In genomic region chr6:115775838-115776237, GRCm38 (mm10) we compare ENCODE assay signal across 8 mouse cellular contexts. TPM values are rescaled to one million over a fixed set of nuclear protein-coding genes. Genes with fewer than 3 reads are reported as not detected.
A peak's percentile ranks its signal among the peaks of the same experiment; 100 is the strongest.
DNase-seq lines count a peak whose midpoint lies in the region; ATAC-seq and TF ChIP-seq lines count a peak whose summit lies in the region.

No protein-coding gene starts in this region.

- no peaks in the 10 kb centered on the region for H3K27me3 ChIP-seq in limb, embryonic 14.5 days (ENCODE audit: control insufficient read depth, insufficient read depth, low read length)

- peak overlapping the region; percentile 85 for H3K4me3 ChIP-seq in limb, embryonic 14.5 days (replicated peaks; ENCODE audit: low read length)

- intact Hi-C loops in left cerebral cortex, postnatal 10 days (cut with DNase I) = no loop called here

- peak; percentile 82 for DNase-seq in brain, adult 2 months (ENCODE audit: low read depth, low spot score)
- DNase-seq in cerebellum, postnatal 10 days = peak; percentile 63 to 74
- DNase-seq in heart, adult 9 months (ENCODE audit: low spot score in 2 of 2) = peak; percentile 56 to 59
- peak; percentile 26 for DNase-seq in limb, embryonic 14.5 days (ENCODE audit: low spot score)
- DNase-seq in right cerebral cortex, adult 2 months (ENCODE audit: low spot score in 2 of 2) = no peak
- no peak for DNase-seq in kidney, adult 18-20 months
- no peak for DNase-seq in left cerebral cortex, postnatal 10 days (ENCODE audit: extremely low spot score in 1 of 2, low spot score in 2 of 2)
- DNase-seq in lung, postnatal 10 days = no peak

- H3K9me3 ChIP-seq in limb, embryonic 14.5 days (ENCODE audit: control insufficient read depth, low read length) = no peaks in the 10 kb centered on the region

- WGBS in limb, embryonic 14.5 days = 38% methylated on average over 3 of the region's 3 CpGs

- H3K36me3 ChIP-seq in limb, embryonic 14.5 days (ENCODE audit: control insufficient read depth, insufficient read depth, low read length) = peaks cover 25% of the 10 kb centered on the region

- peak overlapping the region; percentile 28; the same call in 1 of the 2 replicates for H3K27ac ChIP-seq in limb, embryonic 14.5 days (replicated peaks; ENCODE audit: low read depth, low read length)

- H3K4me1 ChIP-seq in limb, embryonic 14.5 days (ENCODE audit: control insufficient read depth, insufficient read depth, low read length) = peaks cover 21% of the 10 kb centered on the region

- no peak for TF ChIP-seq POLR2A in limb, embryonic 14.5 days (IDR thresholded peaks at IDR 0.05; ENCODE audit: borderline replicate concordance, extremely low read depth, insufficient read depth, insufficient read length)

- peak overlapping the region; percentile 85 for H3K4me2 ChIP-seq in limb, embryonic 14.5 days (replicated peaks; ENCODE audit: low read depth, low read length, severe bottlenecking)

- H3K9ac ChIP-seq in limb, embryonic 14.5 days (ENCODE audit: low read depth, low read length, severe bottlenecking) = peak overlapping the region; percentile 82

- peak; percentile 51 for ATAC-seq in limb, embryonic 14.5 days (ENCODE audit: low FRiP score, low read depth)

RNA-seq across cellular contexts. Expression of gene Cand2, which starts 1.5 kb away (rescaled TPM):
- polyA plus RNA-seq in limb, embryonic 14.5 days (2012; rRNA removed) = 57.7 and 78.8 TPM in 2 replicates
- polyA plus RNA-seq in limb, embryonic 14.5 days (2014; fragmentation: Nextera tagmentation; extraction: Ambion mirVana) = 39.1 and 42.0 TPM in 2 replicates
- 1 to 10 TPM; 2.7 to 3.7 TPM for total RNA-seq in left cerebral cortex, postnatal 10 days (2021)

RNA-seq across cellular contexts. Expression of gene Tmem40, which starts 13.6 kb away (rescaled TPM):
- polyA plus RNA-seq in limb, embryonic 14.5 days (2012; rRNA removed) = 7.0 and 8.0 TPM in 2 replicates
- 10.0 and 13.1 TPM in 2 replicates for polyA plus RNA-seq in limb, embryonic 14.5 days (2014; fragmentation: Nextera tagmentation; extraction: Ambion mirVana)
- 1 to 10 TPM; 1.4 to 1.6 TPM for total RNA-seq in left cerebral cortex, postnatal 10 days (2021)

RNA-seq across cellular contexts. Expression of gene Rpl32, which starts 32.7 kb away (rescaled TPM):
- 2,190 and 2,685 TPM in 2 replicates for polyA plus RNA-seq in limb, embryonic 14.5 days (2012; rRNA removed)
- 2,459 and 2,604 TPM in 2 replicates for polyA plus RNA-seq in limb, embryonic 14.5 days (2014; fragmentation: Nextera tagmentation; extraction: Ambion mirVana)
- 100 to 1,000 TPM; 581 to 642 TPM for total RNA-seq in left cerebral cortex, postnatal 10 days (2021)

Comparison
In these comparisons a context has a peak if more than half of its experiments do, and no peak if none do; other contexts are left out.
1. DNase-seq: peak in brain, adult 2 months (single experiment), cerebellum, postnatal 10 days (2 of 2), heart, adult 9 months (2 of 2) and limb, embryonic 14.5 days (single experiment); none in right cerebral cortex, adult 2 months (0 of 2), kidney, adult 18-20 months (single experiment), left cerebral cortex, postnatal 10 days (0 of 2) and lung, postnatal 10 days (single experiment).